Mouse (Mus musculus): ENCODE data around the gene Espn.

Espn gene

DNA sequence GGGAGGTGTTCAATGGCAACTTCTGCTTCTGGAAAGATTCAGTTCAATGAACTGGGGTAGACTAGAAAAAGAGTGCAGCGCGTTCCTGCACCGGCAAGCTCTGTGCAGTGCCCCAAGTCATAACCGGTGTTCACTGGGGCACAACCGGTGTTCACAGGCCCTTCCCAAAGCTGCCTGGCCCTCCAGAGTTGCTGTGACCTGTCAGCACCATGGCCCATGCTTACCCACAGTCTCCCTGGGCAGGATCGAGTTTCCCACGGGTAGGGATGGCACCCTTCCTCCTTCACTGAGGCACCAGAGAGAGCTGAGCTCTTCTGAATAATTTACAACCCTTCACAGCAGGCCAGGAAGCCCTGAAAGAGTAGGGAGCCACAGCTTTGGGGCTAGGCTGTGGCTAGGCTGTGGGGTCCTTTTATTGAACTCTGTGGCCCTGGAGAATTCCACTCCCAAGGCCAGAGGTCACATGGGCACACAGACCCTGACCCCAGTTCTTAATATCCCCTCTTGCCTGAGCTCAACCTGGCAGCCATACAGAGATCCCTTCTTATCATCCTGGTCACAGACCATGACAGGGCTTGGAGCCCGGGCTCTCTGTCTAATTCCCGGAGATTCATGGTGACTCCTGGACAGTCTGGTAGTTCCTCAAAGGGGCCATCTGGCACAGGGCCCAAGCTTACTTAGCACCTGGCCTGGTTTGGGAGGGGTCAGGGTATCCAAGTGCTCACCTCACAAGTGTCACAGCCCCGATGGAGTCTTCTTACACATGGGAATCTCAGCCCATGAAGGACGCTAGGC is 5.9 kb downstream of the Espn start:
- no peak for DNase-seq (ENCODE audit: low spot score)

DNA sequence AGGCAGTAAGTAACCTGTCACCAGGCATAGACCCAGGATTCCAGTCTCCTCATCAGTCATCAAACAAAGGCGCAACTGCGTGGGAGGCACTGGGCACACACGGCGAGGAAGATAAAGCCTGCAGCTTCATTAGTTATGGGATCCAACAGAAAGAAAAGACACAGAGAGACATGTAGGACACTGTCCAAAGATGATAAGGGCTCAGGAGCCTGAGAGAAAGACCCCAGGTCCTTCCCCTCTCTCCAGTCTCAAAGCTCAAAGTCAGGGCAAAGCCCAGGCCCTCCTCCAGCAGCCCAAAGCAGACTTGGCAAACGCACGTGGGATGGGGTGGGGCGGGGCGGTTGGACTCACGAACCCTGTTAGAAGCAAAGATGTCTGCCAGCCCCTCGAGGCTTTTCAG is 6.7 kb downstream of the Espn start:
- DNase-seq (ENCODE audit: low spot score), result no peak

DNA sequence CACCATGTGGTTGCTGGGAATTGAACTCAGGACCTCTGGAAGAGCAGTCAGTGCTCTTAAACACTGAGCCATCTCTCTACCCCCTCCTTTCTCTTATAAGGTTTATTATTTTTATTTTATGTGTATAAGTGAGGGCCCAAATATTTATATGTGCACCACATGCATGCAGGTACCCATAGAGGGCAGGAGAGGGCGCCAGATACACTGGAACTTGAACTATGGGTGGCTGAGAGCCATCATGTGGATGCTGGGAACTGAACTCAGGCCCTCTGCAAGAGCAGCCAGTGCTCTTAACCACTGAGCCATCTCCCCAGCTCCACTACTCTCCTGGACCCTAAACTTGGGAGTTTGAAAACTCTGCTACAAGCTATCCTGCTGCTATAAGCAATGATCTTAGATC is 8.5 kb downstream of the Espn start:
- no peak for DNase-seq (ENCODE audit: low spot score)

DNA sequence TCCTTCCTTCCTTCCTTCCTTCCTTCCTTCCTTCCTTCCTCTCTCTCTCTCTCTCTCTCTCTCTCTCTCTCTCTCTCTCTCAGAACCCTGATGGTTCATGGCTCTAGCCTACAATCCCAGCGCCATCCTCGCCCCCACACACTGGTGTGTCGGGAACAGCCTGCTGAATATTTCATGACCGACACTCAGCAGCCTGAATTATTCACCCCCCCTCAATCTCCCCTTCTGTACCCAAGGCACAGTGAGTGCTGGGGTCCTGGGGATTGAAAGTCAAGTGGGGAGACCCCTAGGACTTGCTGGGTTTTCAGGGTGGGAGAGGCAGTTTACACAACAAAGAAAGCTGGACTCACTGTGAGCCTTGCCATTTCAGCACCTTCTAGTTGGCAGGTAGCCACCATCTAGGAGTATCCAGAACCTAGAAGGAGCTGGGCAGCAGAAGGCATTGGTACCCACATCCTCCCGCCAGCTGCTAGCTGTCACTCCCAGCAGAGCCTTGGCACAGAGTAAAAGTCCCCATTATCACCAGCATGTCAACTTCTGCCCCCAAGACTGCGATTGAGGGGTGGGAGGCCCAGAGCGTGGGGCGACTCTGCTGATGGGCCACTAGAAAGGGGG is 10.5 kb downstream of the Espn start:
- DNase-seq (ENCODE audit: low spot score), result no peak

DNA sequence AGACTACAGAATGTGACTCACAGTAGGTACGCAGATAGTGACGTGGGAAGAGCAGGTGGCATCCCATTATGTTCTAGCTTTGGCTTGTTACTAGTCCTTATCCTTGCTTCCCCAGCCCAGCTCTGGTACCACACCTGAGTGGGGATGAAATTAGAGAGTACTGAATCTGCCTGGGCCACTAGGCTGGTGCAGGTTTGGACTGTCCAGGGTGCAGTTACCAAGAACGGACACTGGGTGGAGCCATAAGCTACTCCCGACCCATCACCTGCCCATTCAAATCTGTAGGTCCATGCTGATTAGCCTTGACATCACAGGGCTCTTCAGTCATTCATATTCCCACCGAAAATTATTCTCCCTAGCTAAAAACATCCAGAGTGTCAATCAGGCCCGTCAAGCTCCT is 11.7 kb downstream of the Espn start:
- DNase-seq (ENCODE audit: low spot score), result peak; percentile 69

DNA sequence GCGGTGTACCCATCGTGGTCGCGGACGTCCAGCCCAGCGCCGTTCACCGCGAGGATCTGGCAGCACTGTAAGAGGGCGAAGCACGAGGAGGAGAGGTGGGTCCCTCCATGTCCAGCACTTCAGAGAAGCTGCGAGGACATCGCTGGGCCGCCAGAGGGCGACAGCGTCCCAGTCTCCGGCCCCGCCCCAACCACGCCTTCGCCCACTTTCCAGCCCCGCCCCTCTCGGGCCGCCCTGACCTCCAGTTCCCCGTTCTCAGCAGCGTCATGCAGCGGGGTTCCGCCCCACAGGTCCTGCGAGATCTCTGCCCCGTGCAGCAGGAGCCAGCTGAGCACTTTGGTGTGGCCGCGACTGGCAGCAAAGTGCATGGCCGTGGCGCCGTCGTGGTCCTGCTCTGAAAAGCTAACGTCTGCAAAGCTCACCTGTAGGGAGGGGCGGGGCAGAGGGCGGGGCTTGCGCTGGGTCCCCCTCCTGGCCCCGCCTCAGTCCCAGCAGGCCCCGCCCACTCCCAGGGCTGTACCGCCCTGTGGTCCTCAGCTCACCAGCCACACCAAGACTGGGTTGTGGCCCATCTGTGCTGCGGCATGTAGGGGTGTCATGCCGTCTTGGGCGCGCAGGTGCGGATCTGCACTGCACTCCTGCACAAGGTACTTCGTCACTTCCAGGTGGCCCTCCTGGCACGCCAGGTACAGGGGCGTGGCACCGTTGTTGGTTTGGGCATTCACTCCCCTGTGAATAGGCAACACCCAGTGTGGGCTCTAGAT is 13.5 kb downstream of the Espn start:
- DNase-seq (ENCODE audit: low spot score), result peak; percentile 89

DNA sequence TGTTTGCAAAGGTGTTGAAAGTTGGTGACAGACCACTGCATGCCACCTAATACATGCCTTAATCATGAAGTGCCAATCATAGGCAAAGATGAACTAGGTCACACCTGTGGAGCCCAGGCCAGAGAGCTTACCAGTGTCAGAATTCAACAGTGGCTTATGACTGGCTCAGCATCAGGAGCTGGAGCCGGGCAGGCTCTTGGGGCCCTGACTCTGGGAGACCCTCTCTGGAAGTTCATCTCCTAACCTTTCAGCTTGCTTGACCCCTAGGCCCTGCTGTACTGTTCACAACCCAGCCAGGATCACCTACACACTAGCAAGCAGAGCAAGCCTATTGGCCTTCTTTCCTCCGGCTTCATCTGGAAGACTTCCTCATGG is 15.3 kb downstream of the Espn start:
- no peak for DNase-seq (ENCODE audit: low spot score)

DNA sequence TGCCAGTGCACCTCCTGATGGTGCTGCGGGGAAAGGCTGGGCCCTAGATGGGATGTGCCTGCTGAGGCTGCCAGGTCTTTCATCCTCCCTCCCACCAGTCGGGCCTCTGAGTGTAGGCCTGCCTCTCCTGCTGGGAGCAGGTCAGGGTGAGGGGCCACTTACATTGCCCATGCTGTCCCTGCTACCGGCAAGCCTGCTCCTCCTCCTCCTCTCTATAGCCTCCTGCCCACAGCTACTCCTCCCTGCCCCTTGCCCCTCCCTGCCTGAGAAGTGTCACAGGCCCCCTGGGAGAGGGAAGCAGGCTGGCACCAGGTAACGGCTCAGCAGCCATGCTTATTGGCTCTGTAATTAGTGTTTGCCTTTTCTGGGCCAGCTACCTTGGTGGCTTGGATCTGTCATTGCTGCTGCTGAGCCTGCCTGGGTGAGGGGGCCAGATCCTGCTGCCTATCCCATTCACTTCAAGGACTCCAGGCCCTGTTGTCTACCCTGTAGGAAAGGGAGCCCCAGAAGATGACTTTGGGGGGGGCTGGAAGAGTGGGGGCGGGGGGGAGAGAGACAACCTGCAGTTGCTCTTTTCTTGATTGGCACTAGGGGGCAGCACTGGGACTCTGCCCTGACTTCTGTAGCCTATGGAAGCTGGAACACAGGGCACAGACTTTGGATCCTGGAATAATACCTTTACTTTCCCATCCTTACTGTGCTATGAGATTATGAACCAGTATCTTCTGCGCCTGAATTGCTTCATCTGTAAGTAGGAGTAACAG is 15.9 kb downstream of the Espn start:
- DNase-seq (ENCODE audit: low spot score), result no peak

DNA sequence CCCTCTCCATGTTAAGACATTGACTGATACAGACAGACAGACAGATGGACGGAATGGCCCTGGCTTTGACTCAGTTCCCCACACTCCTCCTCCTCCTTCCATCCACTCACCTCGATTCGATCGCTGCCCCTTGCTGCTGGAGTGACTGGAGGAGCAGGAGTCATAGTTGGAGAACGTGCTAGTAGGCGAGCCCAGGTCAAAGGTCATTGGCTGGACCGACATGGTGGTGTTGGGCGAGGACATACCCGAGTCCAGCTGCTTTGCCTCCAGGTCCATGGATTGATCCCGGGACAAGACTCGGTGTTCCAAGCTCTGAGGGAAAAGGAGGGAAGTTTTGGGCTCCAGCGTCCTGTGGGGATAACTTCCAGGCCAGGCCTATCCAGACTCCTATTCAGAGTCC is 16.8 kb downstream of the Espn start:
- DNase-seq (ENCODE audit: low spot score), result no peak

DNA sequence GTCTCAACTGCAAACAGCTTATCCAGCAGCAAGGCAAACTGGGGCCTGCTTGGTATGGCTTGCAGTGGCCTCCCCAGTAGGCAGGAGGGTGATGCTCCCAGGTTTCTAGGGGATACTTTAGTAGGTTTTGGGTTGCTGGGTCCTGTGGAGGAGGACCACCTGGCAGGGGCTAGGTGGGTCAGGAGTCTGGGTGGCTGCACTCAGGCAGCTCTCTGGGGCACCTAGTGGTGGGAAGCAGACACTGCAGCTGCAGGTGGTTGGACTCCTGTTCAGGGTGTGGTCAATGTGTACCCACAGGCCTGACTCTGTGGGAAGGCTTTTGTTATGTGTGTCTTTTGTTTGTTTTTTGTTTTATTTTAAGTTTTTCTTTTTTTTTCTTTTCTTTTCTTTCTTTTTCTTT is 17.7 kb downstream of the Espn start:
- DNase-seq (ENCODE audit: low spot score), result peak; percentile 67

DNA sequence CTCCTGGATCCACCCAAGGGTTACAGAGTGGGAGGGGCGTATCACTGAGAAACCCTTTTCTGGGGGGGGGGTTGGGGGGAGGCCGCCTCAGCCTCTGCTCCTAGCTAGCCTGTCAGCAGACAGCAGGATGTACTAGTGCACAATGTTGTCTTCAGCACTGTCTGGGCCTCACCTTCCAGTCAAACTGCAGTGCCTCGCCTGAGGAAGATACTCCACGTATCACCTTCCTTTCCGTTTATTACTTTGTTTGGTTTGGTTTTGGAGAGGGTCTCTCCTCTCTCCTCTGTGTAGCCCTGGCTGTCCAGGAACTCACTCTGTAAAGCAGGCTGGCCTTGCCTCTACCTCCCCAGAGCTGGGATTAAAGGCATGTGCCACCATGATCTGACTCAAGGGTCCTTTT is 19.0 kb downstream of the Espn start:
- DNase-seq (ENCODE audit: low spot score), result no peak

DNA sequence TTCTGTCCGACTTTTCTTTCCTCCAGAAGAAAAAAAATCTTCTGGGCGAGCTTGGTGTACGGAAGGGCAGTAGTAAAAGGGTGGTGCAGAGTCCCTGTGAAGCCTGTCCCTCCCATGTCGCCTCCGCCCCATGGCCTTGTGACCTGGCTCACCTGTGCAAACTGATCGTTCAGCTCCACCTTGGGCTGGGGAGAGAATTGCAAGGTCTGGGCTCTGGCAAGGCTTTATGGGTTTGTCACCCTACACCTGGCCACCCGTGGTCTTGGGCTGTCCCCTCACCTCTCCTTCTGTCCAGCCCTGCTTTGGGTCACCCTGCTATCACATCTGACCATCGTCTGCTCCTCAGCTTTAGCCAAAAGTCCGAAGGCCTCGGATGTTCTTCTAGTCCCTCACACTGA is 19.4 kb downstream of the Espn start:
- no peak for DNase-seq (ENCODE audit: low spot score)

DNA sequence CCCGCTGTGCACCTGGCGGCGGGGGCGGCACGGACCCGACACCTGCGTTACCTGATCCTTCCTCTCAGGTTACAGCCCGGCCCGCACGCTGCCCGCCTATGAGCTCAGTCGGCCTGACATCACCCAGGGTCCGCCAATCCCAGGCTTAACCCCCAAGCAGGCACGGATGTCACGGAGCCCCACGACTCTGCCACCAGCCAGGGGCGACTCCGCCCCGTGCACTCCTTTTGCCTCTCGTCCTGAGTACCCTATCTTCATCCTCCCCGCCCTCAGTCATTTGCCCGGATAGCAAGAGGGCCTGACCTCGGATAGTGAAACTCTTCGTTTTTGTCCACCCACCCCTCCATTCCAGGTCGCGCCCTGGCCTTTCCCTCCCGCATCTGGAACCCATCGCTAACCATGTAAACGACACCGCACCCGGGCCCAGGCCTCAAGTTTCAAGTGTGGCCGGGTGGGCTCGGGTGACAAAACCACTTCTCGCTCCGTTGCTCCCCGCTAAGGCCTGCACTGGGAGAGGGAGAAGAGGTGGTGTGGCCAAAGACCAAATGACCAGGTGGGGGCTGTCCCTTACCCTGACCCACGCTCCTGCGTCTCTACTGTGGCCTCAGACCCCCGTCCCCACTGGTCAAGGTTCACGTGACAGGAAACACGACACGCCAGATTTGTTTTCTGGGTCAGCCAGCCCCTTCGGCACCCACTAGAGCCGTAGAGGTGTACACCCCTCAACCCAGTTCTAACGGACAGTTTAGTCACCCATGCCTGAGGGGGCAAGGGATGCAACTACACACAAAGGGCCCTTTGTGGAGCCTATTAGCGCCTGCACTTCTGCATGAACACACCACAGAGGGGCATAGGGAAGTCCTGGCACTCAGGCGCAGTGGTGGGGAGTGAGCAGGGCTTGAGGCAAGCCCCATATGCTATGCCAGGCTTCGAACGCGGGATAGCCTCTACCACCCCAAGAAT is 20.1 kb downstream of the Espn start:
- no peak for DNase-seq (ENCODE audit: low spot score)

DNA sequence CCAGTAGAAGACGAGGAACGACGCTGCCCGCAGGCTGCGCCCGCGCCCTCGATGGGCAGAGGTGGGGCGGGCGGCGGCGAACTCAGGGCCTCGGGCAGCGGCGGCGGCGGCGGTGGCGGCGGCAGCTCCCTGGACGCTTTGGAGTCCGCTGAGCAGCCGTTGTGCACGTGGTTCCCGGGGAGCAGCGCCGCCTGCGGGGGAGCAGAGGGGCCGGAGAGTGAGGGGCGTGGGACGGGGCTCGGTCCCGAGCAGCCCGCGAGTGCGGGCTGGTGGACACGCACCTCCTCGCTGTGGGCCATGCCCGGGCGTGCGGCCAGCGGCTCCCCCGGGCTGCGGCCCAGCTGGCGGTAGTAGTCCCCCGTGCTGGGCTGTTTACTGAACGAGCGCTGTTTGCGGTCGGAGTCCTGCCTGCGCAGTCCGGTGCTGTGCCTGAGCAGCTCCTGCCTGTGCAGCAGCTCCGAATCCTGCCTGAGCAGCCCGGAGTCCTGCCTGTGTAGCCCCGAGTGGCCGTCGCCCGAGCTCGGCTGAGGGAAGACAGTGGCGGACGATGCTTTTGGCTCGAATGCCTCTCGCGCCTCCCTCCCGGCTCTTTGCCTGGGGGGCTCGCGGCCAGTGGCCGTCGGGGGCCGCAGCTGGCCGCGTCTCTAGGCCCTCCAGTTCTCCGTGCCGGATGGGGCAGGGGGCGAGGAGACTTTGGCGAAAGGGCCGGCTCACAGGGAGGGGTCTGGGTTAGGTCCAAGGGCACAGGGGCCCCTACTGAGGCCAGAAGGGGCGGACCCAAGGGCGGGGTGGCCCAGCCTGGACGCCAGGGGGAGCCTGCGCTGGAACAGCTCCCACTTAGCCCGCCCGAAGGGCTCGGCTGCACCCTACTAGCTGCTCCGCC is 21.2 kb downstream of the Espn start:
- DNase-seq (ENCODE audit: low spot score), result peak; percentile 49

DNA sequence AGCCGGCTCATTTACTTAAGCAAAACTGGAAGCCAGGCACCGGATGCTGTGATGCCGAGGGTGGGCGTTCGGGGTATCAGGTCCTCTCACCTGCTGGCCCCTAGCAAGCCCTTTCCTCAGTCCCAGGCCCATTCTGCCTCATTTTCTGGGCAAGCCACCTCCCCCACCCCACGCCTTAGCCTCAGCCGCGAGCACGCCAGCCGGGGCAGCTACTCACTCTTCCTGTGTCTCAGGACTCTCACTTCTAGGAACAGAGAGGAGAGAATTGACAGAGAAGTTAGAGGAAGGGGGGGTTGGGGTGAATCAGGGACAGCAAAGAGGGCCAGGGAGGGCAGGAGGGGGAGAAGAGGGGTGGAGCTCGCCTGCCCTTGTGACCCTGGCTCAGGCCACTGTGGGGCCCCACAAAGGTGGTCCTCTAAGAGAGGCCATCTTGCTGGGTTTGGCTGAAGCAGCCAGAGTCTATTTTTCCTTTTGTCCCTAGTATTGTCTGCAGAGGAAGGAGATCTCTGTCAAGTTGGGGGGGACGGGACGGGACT is 22.7 kb downstream of the Espn start:
- DNase-seq (ENCODE audit: low spot score), result no peak

DNA sequence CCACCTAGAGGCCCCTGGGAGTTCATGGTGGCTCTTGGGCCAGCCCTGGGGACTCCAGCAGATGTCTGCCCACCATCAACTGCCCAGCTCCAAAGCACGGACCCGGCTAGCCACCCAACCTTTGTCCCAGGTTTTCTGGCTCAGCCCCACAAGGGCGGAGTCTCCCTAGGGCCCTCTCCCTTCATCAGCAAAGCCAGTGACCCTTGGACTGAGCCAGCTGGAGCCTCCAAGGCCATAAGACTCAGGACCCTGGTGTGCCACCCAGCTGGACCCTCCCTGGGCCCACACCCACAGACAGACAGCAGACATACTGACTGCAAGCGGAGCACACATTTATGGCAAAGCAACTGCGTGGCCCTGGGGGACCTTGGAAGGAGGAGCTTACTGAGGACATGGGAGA is 23.4 kb downstream of the Espn start:
- no peak for DNase-seq (ENCODE audit: low spot score)

DNA sequence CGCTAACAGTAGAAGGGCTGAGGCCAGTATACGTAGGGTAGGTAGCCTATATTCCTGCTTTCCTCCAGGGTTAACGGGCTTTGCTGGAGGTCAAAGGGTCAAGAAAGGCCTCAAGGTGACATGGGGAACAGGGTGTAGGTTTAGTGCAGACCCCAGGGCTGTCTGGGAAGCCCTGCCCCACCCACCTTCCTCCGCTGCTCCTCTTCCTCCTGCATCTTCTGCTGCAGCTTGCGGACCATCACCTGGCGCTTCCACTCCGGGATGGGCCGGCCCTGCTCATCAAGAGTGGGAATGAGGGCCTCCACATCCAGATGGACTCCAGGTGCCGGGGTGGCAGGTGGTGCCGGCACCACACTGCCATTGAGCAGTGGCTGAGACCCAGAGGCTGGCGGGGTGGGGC is 24.3 kb downstream of the Espn start:
- DNase-seq (ENCODE audit: low spot score), result no peak

DNA sequence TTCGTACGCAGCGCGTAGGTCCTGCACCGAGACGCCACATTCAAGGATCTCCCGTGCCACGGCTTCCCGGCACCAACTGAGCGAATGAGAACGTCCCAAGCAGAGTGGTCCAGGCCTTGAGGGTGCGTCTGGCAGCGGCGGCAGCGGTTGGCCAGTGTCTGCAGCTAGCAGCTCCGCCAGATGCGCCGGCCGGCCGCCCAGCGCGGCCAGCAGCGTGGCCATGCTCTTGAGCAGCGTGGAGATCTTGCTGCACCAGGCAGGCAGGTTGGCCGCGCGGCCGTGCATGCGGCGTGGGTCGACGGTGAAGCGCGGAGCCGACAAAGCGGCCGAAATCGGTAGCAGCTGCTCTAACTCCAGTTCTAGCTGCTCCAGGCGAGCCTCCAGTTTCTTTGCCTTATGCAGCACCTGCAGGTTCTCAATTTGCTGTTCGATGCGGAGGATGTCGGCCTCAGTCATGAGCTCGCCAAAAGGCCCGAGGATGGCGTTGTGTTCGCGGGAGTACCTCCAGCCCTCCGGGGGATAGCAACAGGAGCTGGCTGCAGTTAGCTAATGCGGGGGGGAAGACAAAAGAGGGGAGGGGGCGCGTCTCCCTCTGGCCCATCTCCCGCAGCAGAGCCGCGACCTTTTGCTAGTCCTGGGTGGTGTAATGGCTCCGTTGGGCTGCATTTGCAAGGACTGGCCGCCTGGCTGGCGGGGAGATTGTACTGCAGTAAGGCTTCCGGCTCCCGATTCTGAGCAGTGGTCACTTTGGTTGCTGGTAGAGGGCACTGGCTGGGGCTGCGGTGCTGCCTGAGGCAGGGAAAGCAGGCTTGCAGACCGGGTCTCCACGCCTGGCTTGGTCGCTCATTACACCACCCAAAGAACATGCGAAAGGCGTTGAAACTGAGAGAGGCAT is 25.9 kb downstream of the Espn start:
- DNase-seq (ENCODE audit: low spot score), result no peak
